Mouse (Mus musculus): Measurements from ENCODE around the gene Olfr494. TPM values are rescaled to one million over a fixed set of nuclear protein-coding genes. Genes with fewer than 3 reads are reported as not detected.

Gene Olfr494
- polyA plus RNA-seq (2017; shearing (Covaris generic)): not detected

GRCm38 (mm10) chr7:108365035-108365434, at the start of gene Olfr494:
Gene Olfr494, plus strand, starts transcription at chr7:108365335.

GRCm38 (mm10) chr7:108323574-108323973, 41.6 kb upstream of the Olfr494 start, which contains the start of gene Olfr492:
Gene Olfr492, minus strand, starts transcription at chr7:108323674.

GRCm38 (mm10) chr7:108346879-108347278, 18.3 kb upstream of the Olfr494 start, which contains the start of gene Olfr493:
Gene Olfr493, minus strand, starts transcription at chr7:108346979.

GRCm38 (mm10) chr7:108392867-108393266, 27.7 kb downstream of the Olfr494 start, which contains the start of gene Olfr495:
Gene Olfr495, plus strand, starts transcription at chr7:108393167.

Other genes with a start within 250 kb of the Olfr494 start
- gene Olfr484, start 237.9 kb upstream of the Olfr494 start, polyA plus RNA-seq (2017; shearing (Covaris generic)): not detected
- under 1 TPM in 1 of 2 experiments, not detected in 1; 0.17 TPM for gene Olfr485, start 205.5 kb upstream of the Olfr494 start, polyA plus RNA-seq (2017; shearing (Covaris generic))
- gene Olfr486, start 192.6 kb upstream of the Olfr494 start, polyA plus RNA-seq (2017; shearing (Covaris generic)): not detected
- gene Olfr487, start 150.7 kb upstream of the Olfr494 start, polyA plus RNA-seq (2017; shearing (Covaris generic)): not detected
- under 1 TPM; 0.31 to 0.83 TPM for gene Olfr488, start 107.0 kb upstream of the Olfr494 start, polyA plus RNA-seq (2017; shearing (Covaris generic))
- under 1 TPM in 1 of 2 experiments, not detected in 1; 0.17 TPM for gene Olfr490, start 76.4 kb upstream of the Olfr494 start, polyA plus RNA-seq (2017; shearing (Covaris generic))
- gene Olfr491, start 51.9 kb upstream of the Olfr494 start, polyA plus RNA-seq (2017; shearing (Covaris generic)): 1 to 10 TPM in 1 of 2 experiments, not detected in 1; 1.1 TPM
- not detected for gene Olfr492, start 41.7 kb upstream of the Olfr494 start, polyA plus RNA-seq (2017; shearing (Covaris generic))
- gene Olfr493, start 18.4 kb upstream of the Olfr494 start, polyA plus RNA-seq (2017; shearing (Covaris generic)): not detected
- not detected for gene Olfr495, start 27.8 kb downstream of the Olfr494 start, polyA plus RNA-seq (2017; shearing (Covaris generic))
- gene Olfr497, start 55.1 kb downstream of the Olfr494 start, polyA plus RNA-seq (2017; shearing (Covaris generic)): not detected
- not detected for gene Olfr498, start 100.0 kb downstream of the Olfr494 start, polyA plus RNA-seq (2017; shearing (Covaris generic))
- 1 to 10 TPM in 1 of 2 experiments, under 1 TPM in 1; 0.13 to 1.1 TPM for gene Olfr502, start 159.7 kb downstream of the Olfr494 start, polyA plus RNA-seq (2017; shearing (Covaris generic))
- 1 to 10 TPM in 1 of 2 experiments, not detected in 1; 1.2 TPM for gene Olfr503, start 179.2 kb downstream of the Olfr494 start, polyA plus RNA-seq (2017; shearing (Covaris generic))
- under 1 TPM in 1 of 2 experiments, not detected in 1; 0.75 TPM for gene Olfr504, start 200.5 kb downstream of the Olfr494 start, polyA plus RNA-seq (2017; shearing (Covaris generic))
- under 1 TPM; 0.13 to 0.61 TPM for gene Olfr506, start 245.5 kb downstream of the Olfr494 start, polyA plus RNA-seq (2017; shearing (Covaris generic))

Measured in inflammation-experienced regulatory T-cells (primary cell).